Mouse (Mus musculus) liver, postnatal 0 days (tissue): ENCODE results near the gene Trpm1. TPM values are rescaled to one million over a fixed set of nuclear protein-coding genes. Genes with fewer than 3 reads are reported as not detected.
A peak's percentile ranks its signal among the peaks of the same experiment; 100 is the strongest.

Source experiments
- ATAC-seq: fragments of 200-750 bp; cut with Nextera tagmentation; 2 replicates; pipeline ENCODE4 v1.8.0; 2017; ENCODE audit warnings: mild to moderate bottlenecking, moderate library complexity
- DNase-seq: peaks from one replicate; pipeline ENCODE4 v3.0.0-alpha.2; 2016
- H3K27ac ChIP-seq: fragments of 300-500 bp; sonication (generic); 2 replicates; pipeline ENCODE4 v1.5.1; 2014; ENCODE audit warnings: antibody characterized with exemption, moderate library complexity, mild to moderate bottlenecking, low read depth
- H3K27me3 ChIP-seq: fragments of 300-500 bp; sonication (generic); 2 replicates; pipeline ENCODE4 v1.6.1; 2014; ENCODE audit warnings: low read length, control low read depth, mixed read lengths; ENCODE audit not compliant: insufficient read depth
- H3K36me3 ChIP-seq: fragments of 300-500 bp; sonication (generic); replicated peaks from 2 replicates; pipeline ENCODE4 v1.6.1; 2014; ENCODE audit warnings: mild to moderate bottlenecking, control low read depth, low read length, moderate library complexity, mixed read lengths; ENCODE audit not compliant: insufficient read depth
- H3K4me1 ChIP-seq: fragments of 300-500 bp; sonication (generic); 2 replicates; pipeline ENCODE4 v1.6.1; 2014; ENCODE audit warnings: antibody characterized with exemption, mild to moderate bottlenecking, control low read depth; ENCODE audit not compliant: insufficient read depth
- H3K4me2 ChIP-seq: fragments of 300-500 bp; sonication (generic); 2 replicates; pipeline ENCODE4 v1.6.1; 2014; ENCODE audit warnings: low read depth, mild to moderate bottlenecking, low read length, moderate library complexity, mixed read lengths
- H3K4me3 ChIP-seq: fragments of 300-500 bp; sonication (generic); 2 replicates; pipeline ENCODE4 v1.5.1; 2014; ENCODE audit warnings: low read depth, low read length
- H3K9ac ChIP-seq: fragments of 300-500 bp; sonication (generic); replicated peaks from 2 replicates; pipeline ENCODE4 v1.6.1; 2014; ENCODE audit warnings: mild to moderate bottlenecking, moderate library complexity
- H3K9me3 ChIP-seq: fragments of 300-500 bp; sonication (generic); 2 replicates; pipeline ENCODE4 v1.6.1; 2016; ENCODE audit warnings: mild to moderate bottlenecking, control low read depth, low read length, mixed read lengths
- CTCF ChIP-seq: sonication (generic); IDR thresholded peaks from 2 replicates; pipeline ENCODE4 v1.5.1; 2016; ENCODE audit warnings: antibody characterized with exemption, low read depth
- EP300 ChIP-seq: IDR thresholded peaks from 2 replicates; pipeline ENCODE4 v1.6.1; 2016; ENCODE audit warnings: antibody characterized with exemption, low read depth, mild to moderate bottlenecking
- WGBS: fragments of 180-500 bp; shearing (Covaris S2); extraction: QIAGEN DNeasy Blood & Tissue Kit; methylation state at CpG from one replicate; pipeline ENCODE4 v1.1.7; 2014; ENCODE audit not compliant: insufficient replicate concordance; 5-methylcytosine and 5-hydroxymethylcytosine counted together
- polyA plus RNA-seq: library from polyadenylated mRNA; unstranded; fragments of >200 nt; fragmentation: Nextera tagmentation; extraction: Ambion mirVana; gene quantifications from 2 replicates; pipeline ENCODE4 v1.2.1, GENCODE M21; 2015

Trpm1 gene
- polyA plus RNA-seq, 1 experiment from 2014 or later, result not detected

DNA sequence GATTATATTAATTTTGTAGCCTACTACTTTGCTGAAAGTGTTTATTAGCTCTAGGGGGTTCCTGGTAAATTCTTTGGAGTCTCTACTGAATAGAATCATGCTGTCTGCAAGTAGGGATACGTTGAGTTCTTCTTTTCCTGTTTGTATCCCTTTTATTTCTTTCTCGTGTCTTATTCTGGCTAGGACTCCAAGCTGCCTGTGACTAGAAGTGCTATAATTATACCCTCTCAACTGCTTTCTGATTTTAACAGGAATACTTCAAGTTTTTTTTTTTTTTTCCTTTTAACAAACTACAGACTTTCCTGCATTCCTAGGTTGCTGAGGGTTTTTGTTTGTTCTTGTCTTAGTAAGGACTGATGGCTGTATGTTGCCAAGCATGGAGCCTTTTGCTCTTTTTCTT, 4.3 kb upstream of the Trpm1 start:
- DNase-seq (no peak), ATAC-seq (no peak)
- H3K27me3 ChIP-seq, result no peaks in the 10 kb centered on the region
- H3K4me2 ChIP-seq, result no peak overlapping the region
- H3K27ac ChIP-seq, result no peak overlapping the region
- H3K4me1 ChIP-seq, result no peaks in the 10 kb centered on the region
- no peaks in the 10 kb centered on the region for H3K9me3 ChIP-seq
- no peak overlapping the region for H3K4me3 ChIP-seq
- WGBS, result 51% methylated on average over 2 of the region's 2 CpGs
- H3K9ac ChIP-seq, result no peak overlapping the region
- TF ChIP-seq EP300 (no peak), CTCF (no peak)
- no peaks in the 10 kb centered on the region for H3K36me3 ChIP-seq

DNA sequence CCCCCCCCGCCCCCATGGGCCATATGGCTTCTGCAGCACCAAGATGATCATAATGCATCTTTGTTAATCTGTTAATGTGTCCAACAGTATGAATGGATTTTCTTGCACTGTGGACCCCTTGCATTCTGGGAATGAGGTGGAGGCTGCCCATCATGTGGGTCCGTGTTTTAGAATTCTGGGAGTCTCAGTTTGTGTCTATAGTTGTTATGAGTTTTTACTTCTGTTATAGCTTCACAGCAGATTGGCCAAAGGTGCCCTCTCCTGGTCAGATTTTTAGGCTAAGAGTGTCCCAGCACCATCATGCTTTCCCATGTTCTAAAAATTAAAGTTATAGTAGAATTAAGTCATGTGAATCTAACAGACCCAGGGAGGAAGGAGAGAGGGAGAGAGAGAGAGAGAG, 3.9 kb upstream of the Trpm1 start:
- Histone ChIP-seq H3K27ac (no peak overlapping the region), H3K9me3 (no peaks in the 10 kb centered on the region), H3K4me2 (no peak overlapping the region), H3K4me3 (no peak overlapping the region), H3K4me1 (no peaks in the 10 kb centered on the region), H3K36me3 (no peaks in the 10 kb centered on the region), H3K27me3 (no peaks in the 10 kb centered on the region), H3K9ac (no peak overlapping the region)
- no peak for DNase-seq
- 33% methylated on average over 2 of the region's 2 CpGs for WGBS
- ATAC-seq, result no peak
- TF ChIP-seq EP300, result no peak
- peak; percentile 46 for TF ChIP-seq CTCF

DNA sequence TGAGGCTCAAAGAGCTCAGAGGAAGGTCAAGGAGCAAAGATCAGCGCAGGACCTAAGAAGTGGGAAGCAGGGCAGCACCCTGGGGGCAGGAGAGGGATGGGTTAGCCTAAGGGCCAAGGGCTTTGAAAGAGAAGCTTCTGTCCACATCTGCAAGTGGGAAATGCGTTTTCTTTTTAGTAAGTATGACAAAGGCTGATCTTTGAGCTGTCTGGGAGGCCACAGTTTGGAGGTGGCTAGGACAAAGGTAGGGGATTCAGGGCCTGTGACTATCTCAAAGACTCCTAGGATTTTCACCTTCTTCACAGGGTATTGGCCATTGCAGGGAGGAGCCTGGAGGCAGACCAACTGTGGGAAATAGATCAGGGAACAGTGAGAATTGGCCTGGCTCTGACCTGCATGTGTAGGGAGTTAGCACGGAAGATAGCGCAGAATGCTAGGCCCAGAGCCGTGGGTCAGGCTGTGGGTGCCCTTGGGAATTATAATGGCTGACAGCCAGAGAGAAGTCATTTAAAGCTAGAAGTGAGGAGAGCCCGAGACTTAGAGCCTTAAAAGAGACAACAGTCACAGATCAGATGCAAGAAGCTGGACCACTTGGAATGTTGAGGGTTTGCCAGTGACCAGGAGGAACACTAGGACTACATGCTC, 3.1 kb upstream of the Trpm1 start:
- H3K4me1 ChIP-seq, result no peaks in the 10 kb centered on the region
- no peak overlapping the region for H3K9ac ChIP-seq
- no peaks in the 10 kb centered on the region for H3K9me3 ChIP-seq
- no peak overlapping the region for H3K4me3 ChIP-seq
- DNase-seq (no peak), ATAC-seq (no peak)
- H3K27ac ChIP-seq, result no peak overlapping the region
- 68% methylated on average over 6 of the region's 6 CpGs for WGBS
- no peaks in the 10 kb centered on the region for H3K36me3 ChIP-seq
- TF ChIP-seq CTCF, result no peak
- TF ChIP-seq EP300, result no peak
- H3K4me2 ChIP-seq, result no peak overlapping the region
- H3K27me3 ChIP-seq, result no peaks in the 10 kb centered on the region

DNA sequence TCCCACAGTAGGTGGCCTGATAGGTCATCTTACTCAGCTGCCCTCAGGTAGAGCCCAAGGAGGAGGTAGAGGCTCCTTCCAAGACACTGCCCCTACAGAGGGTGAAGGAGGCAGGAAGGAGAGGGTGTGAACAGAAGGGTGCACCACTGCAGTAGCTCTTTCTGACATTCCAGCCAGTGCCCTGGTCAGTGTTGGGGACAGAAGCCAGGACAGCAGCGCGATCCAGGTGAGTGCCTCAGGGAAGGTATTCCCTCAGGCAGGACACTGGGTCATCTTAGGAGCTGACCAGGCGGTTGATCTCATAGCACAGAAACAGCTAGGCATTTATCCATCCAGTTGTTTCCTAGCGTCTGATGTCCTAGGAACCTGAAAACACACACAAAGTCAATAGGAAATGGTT, 1.6 kb downstream of the Trpm1 start:
- Histone ChIP-seq H3K4me3 (no peak overlapping the region), H3K4me1 (peaks cover 9% of the 10 kb centered on the region; the same call in 1 of the 2 replicates), H3K9ac (no peak overlapping the region), H3K4me2 (peak overlapping the region; percentile 45; the same call in 1 of the 2 replicates), H3K9me3 (no peaks in the 10 kb centered on the region), H3K27ac (no peak overlapping the region), H3K27me3 (no peaks in the 10 kb centered on the region), H3K36me3 (no peaks in the 10 kb centered on the region)
- DNase-seq, result no peak
- 62% methylated on average over 4 of the region's 4 CpGs for WGBS
- ATAC-seq, result no peak
- TF ChIP-seq EP300 (no peak), CTCF (no peak)

DNA sequence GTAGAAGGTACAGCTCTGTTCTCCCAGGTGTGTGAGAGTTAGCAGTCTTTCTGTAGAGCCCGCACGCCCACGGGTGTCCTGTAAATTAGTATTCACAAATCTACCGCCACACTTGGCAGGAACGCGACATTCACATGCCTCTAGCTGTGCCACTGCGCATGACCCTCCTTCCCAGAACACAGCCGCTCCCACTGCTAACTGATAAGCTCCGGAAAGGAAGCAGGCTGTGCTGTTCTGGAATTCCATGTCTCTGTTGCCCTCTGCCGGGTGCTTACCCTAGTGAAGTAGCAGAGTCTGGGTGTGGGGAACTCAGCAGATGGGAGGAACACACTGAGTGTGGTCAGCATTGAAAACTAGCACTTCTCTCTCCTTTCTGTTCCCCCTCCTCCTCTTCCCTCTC, 2.1 kb downstream of the Trpm1 start:
- ATAC-seq, result peak; percentile 77
- WGBS, result 6% methylated on average over 10 of the region's 10 CpGs
- Histone ChIP-seq H3K4me3 (no peak overlapping the region), H3K9me3 (no peaks in the 10 kb centered on the region), H3K36me3 (no peaks in the 10 kb centered on the region), H3K4me2 (peak overlapping the region; percentile 45; the same call in 1 of the 2 replicates), H3K27ac (no peak overlapping the region), H3K4me1 (peaks cover 9% of the 10 kb centered on the region; the same call in 1 of the 2 replicates), H3K27me3 (no peaks in the 10 kb centered on the region), H3K9ac (no peak overlapping the region)
- TF ChIP-seq CTCF (peak; percentile 72), EP300 (no peak)
- DNase-seq, result peak; percentile 64

DNA sequence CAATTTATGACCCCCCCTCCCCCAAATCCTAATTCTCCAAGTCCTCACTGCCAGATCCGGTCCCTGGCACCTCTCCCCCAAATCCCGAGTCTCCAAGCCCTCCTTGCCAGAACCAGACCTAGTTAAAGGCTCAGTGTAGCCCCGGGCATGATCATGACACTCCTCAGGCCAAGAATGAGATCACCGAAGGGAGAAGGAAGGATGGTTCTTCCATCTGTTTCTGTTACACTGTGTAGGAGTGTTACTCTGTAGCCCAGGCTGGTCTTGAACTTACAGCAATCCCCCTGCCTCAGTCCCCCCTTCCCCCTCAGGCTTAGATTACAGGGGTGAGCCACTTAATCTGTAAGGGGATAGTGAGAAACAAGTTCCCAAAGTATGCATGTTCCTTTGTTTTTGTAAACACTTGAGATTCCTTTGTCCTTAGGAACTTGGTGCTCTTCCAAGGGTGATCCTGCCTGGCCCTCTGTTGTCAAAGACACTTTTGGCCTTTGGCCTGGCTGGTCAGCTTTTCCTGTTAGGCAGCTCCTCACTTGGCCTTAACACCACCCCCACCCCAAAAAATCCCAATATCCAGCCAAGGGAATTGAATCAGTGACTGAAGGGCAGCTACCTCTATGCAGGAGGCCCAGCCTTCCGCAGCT, 2.8 kb downstream of the Trpm1 start:
- Histone ChIP-seq H3K27me3 (no peaks in the 10 kb centered on the region), H3K36me3 (no peaks in the 10 kb centered on the region), H3K9me3 (no peaks in the 10 kb centered on the region), H3K27ac (peak overlapping the region; percentile 39; the same call in 1 of the 2 replicates), H3K4me1 (peaks cover 9% of the 10 kb centered on the region; the same call in 1 of the 2 replicates), H3K4me2 (no peak overlapping the region), H3K9ac (no peak overlapping the region), H3K4me3 (no peak overlapping the region)
- DNase-seq, result no peak
- TF ChIP-seq CTCF, result no peak
- no peak for ATAC-seq
- WGBS, result 80% methylated on average over 5 of the region's 5 CpGs
